Mouse (Mus musculus) embryonic facial prominence, embryonic 10.5 days (tissue): ENCODE measurements around the gene Slamf7. TPM values are rescaled to one million over a fixed set of nuclear protein-coding genes. Genes with fewer than 3 reads are reported as not detected.

Experiments
- DNase-seq: peaks from one replicate; pipeline ENCODE4 v3.0.0-alpha.2; 2017; ENCODE audit warnings: low spot score
- H3K27ac ChIP-seq: fragments of 300-500 bp; sonication (generic); replicated peaks from 2 replicates; pipeline ENCODE4 v1.5.1; 2016; ENCODE audit warnings: mild to moderate bottlenecking
- H3K27me3 ChIP-seq: fragments of 300-500 bp; sonication (generic); replicated peaks from 2 replicates; pipeline ENCODE4 v1.6.1; 2016; ENCODE audit warnings: low read depth, mild to moderate bottlenecking; ENCODE audit not compliant: poor library complexity, severe bottlenecking
- H3K36me3 ChIP-seq: fragments of 300-500 bp; sonication (generic); replicated peaks from 2 replicates; pipeline ENCODE4 v1.6.1; 2016; ENCODE audit warnings: mild to moderate bottlenecking, moderate library complexity
- H3K4me1 ChIP-seq: fragments of 300-500 bp; sonication (generic); 2 replicates; pipeline ENCODE4 v1.6.1; 2016
- H3K4me3 ChIP-seq: fragments of 300-500 bp; sonication (generic); 2 replicates; pipeline ENCODE4 v1.5.1; 2016; ENCODE audit warnings: mild to moderate bottlenecking, moderate library complexity
- H3K9me3 ChIP-seq: fragments of 300-500 bp; sonication (generic); 2 replicates; pipeline ENCODE4 v1.6.1; 2016; ENCODE audit warnings: mild to moderate bottlenecking
- WGBS: fragments of 180-500 bp; shearing (Covaris S2); methylation state at CpG from one replicate; pipeline ENCODE4 v1.1.7; 2016; 5-methylcytosine and 5-hydroxymethylcytosine counted together
- polyA plus RNA-seq: library from polyadenylated mRNA; unstranded; fragments of >200 nt; fragmentation: Nextera tagmentation; extraction: Ambion mirVana; gene quantifications from 2 replicates; pipeline ENCODE4 v1.2.1, GENCODE M21; 2016

The Slamf7 gene
- polyA plus RNA-seq, 1 experiment from 2014 or later = not detected

DNA sequence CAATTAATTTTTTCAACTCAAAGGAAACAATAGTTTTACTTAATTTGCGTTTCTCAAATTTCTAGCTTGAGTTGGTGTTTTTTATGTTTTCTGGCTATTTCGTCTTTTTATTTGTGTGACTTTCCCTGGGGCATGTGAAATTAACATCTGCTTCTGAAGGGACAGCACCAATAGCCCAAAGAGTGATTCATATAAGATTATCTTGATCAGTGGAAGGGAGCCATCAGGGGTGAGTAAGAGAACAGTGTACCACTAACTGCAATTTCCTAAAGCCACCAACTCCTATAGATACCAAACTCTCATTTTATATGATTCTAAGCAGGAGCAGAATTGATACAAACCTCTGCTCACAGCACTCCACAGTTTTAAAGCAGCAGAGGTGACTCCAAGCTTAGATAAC, 10.9 kb upstream of the Slamf7 start:
- WGBS = 85% methylated on average over 2 of the region's 2 CpGs
- H3K4me1 ChIP-seq = no peaks in the 10 kb centered on the region
- H3K9me3 ChIP-seq = no peaks in the 10 kb centered on the region
- H3K36me3 ChIP-seq = no peaks in the 10 kb centered on the region
- no peaks in the 10 kb centered on the region for H3K27me3 ChIP-seq
- H3K4me3 ChIP-seq = no peak overlapping the region
- no peak overlapping the region for H3K27ac ChIP-seq
- no peak for DNase-seq

GRCm38 (mm10) chr1:171661482-171661881, 8.6 kb upstream of the Slamf7 start:
- H3K27me3 ChIP-seq = no peaks in the 10 kb centered on the region
- 77% methylated on average over 2 of the region's 2 CpGs for WGBS
- no peaks in the 10 kb centered on the region for H3K36me3 ChIP-seq
- H3K4me1 ChIP-seq = no peaks in the 10 kb centered on the region
- no peak overlapping the region for H3K4me3 ChIP-seq
- DNase-seq = no peak
- H3K9me3 ChIP-seq = no peaks in the 10 kb centered on the region
- H3K27ac ChIP-seq = no peak overlapping the region

- no peaks in the 10 kb centered on the region for H3K4me1 ChIP-seq
- no peak for DNase-seq
- WGBS = 94% methylated on average over 1 of the region's 1 CpGs
- no peaks in the 10 kb centered on the region for H3K9me3 ChIP-seq
- no peaks in the 10 kb centered on the region for H3K36me3 ChIP-seq
- no peaks in the 10 kb centered on the region for H3K27me3 ChIP-seq
- no peak overlapping the region for H3K4me3 ChIP-seq
- no peak overlapping the region for H3K27ac ChIP-seq
These were observed 7.6 kb upstream of the Slamf7 start for GRCm38 (mm10) chr1:171660423-171660822.

DNA sequence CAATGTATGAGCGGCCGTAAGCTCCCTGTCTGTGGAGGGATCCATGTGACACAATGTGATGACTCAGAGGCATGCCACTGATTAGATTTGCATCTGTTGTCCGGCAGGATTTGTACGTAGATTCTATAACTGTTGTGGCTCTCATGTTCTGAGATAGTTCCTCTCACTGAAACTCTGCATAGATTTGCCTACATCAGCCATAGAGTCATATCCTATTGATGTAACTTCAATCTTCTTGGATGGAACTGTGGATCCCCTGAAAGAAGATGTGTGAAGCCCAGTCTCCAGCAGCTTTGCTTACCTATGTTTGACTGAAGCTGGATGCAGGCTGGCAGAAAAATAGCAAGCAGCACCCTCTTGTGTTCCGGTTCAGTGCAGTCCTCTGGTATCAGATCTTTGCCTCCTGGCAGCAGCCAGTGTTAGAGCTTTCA, 5.7 kb upstream of the Slamf7 start:
- Histone ChIP-seq H3K9me3 (no peaks in the 10 kb centered on the region), H3K4me3 (no peak overlapping the region), H3K27me3 (no peaks in the 10 kb centered on the region), H3K4me1 (no peaks in the 10 kb centered on the region), H3K36me3 (no peaks in the 10 kb centered on the region), H3K27ac (no peak overlapping the region)
- 83% methylated on average over 5 of the region's 5 CpGs for WGBS
- no peak for DNase-seq

DNA sequence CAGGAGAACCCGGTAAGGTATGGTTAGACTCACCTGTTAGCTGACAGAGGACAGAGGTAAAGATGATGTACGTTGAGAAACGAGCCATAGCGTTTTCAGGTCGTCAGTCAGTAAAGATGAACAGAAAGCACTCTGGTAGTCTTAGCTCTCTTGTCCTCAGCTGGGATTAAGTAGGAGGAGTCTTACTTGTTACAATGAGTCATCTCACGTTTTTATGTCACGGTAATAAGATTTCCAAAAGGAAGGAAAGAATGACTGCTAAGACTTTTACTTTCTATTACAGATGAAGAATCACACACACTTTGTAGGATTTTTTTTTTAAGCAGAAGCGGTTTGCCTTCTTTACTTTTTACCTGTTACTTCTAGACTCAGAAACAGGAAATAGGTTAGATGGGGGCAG, 4.0 kb downstream of the Slamf7 start:
- Histone ChIP-seq H3K36me3 (no peaks in the 10 kb centered on the region), H3K27me3 (no peaks in the 10 kb centered on the region), H3K4me3 (no peak overlapping the region), H3K9me3 (no peaks in the 10 kb centered on the region), H3K4me1 (no peaks in the 10 kb centered on the region), H3K27ac (no peak overlapping the region)
- 81% methylated on average over 8 of the region's 8 CpGs for WGBS
- DNase-seq = no peak

GRCm38 (mm10) chr1:171647716-171648115, 5.1 kb downstream of the Slamf7 start:
- Histone ChIP-seq H3K36me3 (no peaks in the 10 kb centered on the region), H3K27me3 (no peaks in the 10 kb centered on the region), H3K27ac (no peak overlapping the region), H3K4me3 (no peak overlapping the region), H3K9me3 (no peaks in the 10 kb centered on the region), H3K4me1 (no peaks in the 10 kb centered on the region)
- DNase-seq = no peak
- WGBS = 89% methylated on average over 5 of the region's 5 CpGs

DNA sequence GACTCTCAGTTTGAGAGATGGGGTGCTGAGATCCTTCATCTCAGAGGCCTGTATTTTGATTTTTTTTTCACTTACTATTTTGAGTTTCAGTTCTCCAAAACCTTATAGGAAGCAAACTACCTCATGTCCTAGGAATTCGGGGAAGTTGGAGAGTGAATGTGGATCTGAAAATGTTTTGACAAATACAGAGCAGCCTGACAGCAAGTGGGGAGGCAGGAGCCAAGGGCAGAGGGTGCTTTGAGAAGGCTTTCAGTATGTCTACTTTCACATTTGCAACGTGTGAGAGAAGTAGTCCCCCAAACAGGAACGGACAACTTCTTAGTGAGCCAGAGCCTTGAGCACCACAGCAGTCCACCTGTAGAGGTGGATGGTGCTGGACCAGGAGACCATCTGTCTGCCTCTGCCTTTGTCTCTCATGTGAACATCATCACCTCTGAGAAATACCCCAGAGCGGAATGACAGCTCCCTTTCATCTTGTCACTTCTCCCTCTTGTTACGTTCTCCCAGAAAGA, 6.3 kb downstream of the Slamf7 start:
- no peaks in the 10 kb centered on the region for H3K4me1 ChIP-seq
- no peak overlapping the region for H3K4me3 ChIP-seq
- H3K27ac ChIP-seq = no peak overlapping the region
- H3K9me3 ChIP-seq = no peaks in the 10 kb centered on the region
- H3K27me3 ChIP-seq = no peaks in the 10 kb centered on the region
- no peak for DNase-seq
- WGBS = 79% methylated on average over 5 of the region's 5 CpGs
- no peaks in the 10 kb centered on the region for H3K36me3 ChIP-seq

- 91% methylated on average over 7 of the region's 7 CpGs for WGBS
- Histone ChIP-seq H3K4me1 (no peaks in the 10 kb centered on the region), H3K27ac (no peak overlapping the region), H3K36me3 (no peaks in the 10 kb centered on the region), H3K4me3 (no peak overlapping the region), H3K9me3 (no peaks in the 10 kb centered on the region), H3K27me3 (no peaks in the 10 kb centered on the region)
- DNase-seq = no peak
These were observed 9.2 kb downstream of the Slamf7 start for GRCm38 (mm10) chr1:171643612-171644011.

DNA sequence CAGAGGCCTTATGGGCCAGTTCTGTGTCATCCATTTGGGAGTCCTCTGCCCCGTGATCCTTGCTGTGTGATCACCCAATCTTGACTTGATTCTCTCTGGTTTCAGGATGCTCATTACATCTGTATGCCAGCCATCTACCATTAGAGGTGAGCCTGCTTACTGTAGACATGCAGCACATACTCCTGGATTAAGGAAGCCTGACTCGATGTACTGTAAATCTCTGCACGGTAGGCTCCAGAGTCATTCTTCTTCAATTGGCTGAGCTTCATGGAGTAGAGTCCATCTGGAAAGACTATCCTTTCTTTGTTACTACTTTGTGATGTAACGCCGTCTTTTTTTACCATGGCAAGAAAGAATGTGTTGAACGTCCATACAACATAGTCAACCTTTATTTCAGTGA, 12.0 kb downstream of the Slamf7 start:
- Histone ChIP-seq H3K4me1 (no peaks in the 10 kb centered on the region), H3K27ac (no peak overlapping the region), H3K36me3 (no peaks in the 10 kb centered on the region), H3K27me3 (no peaks in the 10 kb centered on the region), H3K9me3 (no peaks in the 10 kb centered on the region), H3K4me3 (no peak overlapping the region)
- DNase-seq = no peak
- 93% methylated on average over 6 of the region's 6 CpGs for WGBS

DNA sequence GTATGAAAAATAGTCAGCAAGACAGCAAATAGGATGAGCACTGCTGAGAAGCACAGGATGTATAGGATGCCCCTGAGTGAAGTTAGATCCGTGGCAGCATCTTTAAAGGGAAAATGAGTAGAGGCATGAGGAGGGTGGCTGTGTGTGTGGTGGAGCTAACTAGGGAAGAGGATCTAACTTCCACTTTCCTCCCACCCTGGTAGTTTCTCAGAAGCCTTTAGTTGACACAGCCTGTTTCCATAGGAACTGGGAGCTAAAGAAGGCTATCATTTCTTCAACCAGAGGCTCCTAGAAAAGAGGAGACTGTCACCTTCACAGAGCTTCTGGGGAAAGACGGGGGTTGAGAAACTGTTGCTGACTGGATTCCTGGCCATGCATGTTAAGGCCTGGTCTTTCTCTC, 14.1 kb downstream of the Slamf7 start:
- no peak for DNase-seq

GRCm38 (mm10) chr1:171637101-171637500, 15.7 kb downstream of the Slamf7 start:
- H3K4me1 ChIP-seq = no peaks in the 10 kb centered on the region

More for the DNA sequence above, 14.1 kb downstream of the Slamf7 start:
- Histone ChIP-seq H3K36me3 (no peaks in the 10 kb centered on the region), H3K9me3 (no peaks in the 10 kb centered on the region), H3K27me3 (no peaks in the 10 kb centered on the region), H3K4me1 (no peaks in the 10 kb centered on the region), H3K4me3 (no peak overlapping the region), H3K27ac (no peak overlapping the region)
- WGBS = 85% methylated on average over 2 of the region's 2 CpGs

GRCm38 (mm10) chr1:171635696-171636095, 17.1 kb downstream of the Slamf7 start:
- Histone ChIP-seq H3K4me3 (no peak overlapping the region), H3K27me3 (no peaks in the 10 kb centered on the region), H3K4me1 (no peaks in the 10 kb centered on the region), H3K36me3 (no peaks in the 10 kb centered on the region), H3K27ac (no peak overlapping the region), H3K9me3 (no peaks in the 10 kb centered on the region)
- no peak for DNase-seq
- 64% methylated on average over 6 of the region's 6 CpGs for WGBS

More at GRCm38 (mm10) chr1:171637101-171637500, 15.7 kb downstream of the Slamf7 start:
- Histone ChIP-seq H3K9me3 (no peaks in the 10 kb centered on the region), H3K27me3 (no peaks in the 10 kb centered on the region), H3K36me3 (no peaks in the 10 kb centered on the region), H3K27ac (no peak overlapping the region), H3K4me3 (no peak overlapping the region)
- DNase-seq = no peak
- 80% methylated on average over 8 of the region's 8 CpGs for WGBS

DNA sequence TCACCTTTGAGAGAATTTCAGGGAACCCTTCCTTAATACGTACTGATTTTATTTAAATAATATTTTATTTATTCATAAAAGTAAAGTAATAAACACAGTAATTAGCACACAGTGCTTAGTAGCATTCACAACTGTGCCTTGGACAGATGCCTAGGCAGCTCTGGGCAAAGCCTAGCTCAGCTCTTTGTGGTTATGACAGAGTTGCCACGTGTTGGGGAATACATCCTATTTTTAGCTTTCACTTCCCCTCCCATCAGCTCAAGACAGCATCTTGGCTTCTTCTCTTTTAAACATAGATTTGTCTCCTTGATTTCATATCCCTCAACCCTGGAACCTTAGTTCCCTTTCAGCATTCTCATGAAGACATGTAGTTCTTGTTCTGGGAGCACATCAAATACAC, 21.4 kb downstream of the Slamf7 start:
- H3K27ac ChIP-seq = no peak overlapping the region
- H3K4me1 ChIP-seq = no peaks in the 10 kb centered on the region
- no peak overlapping the region for H3K4me3 ChIP-seq
- DNase-seq = no peak
- H3K36me3 ChIP-seq = no peaks in the 10 kb centered on the region
- no peaks in the 10 kb centered on the region for H3K9me3 ChIP-seq
- no peaks in the 10 kb centered on the region for H3K27me3 ChIP-seq
- 85% methylated on average over 2 of the region's 2 CpGs for WGBS

- no peaks in the 10 kb centered on the region for H3K27me3 ChIP-seq
- H3K9me3 ChIP-seq = no peaks in the 10 kb centered on the region
- H3K36me3 ChIP-seq = no peaks in the 10 kb centered on the region
- H3K4me1 ChIP-seq = no peaks in the 10 kb centered on the region
- H3K27ac ChIP-seq = no peak overlapping the region
- no peak overlapping the region for H3K4me3 ChIP-seq
- WGBS = 89% methylated on average over 4 of the region's 4 CpGs
- DNase-seq = no peak
These were observed 21.9 kb downstream of the Slamf7 start for GRCm38 (mm10) chr1:171630912-171631311.
